Mouse (Mus musculus) retina, postnatal 7 days (tissue): ENCODE measurements at regions not wholly inside any gene's neighbourhood (a gene's known extent, or its start where the extent isn't known, plus 50 kb on each side); places are given as distances from the start of the nearest gene placed in this dataset.

Experiments
- DNase-seq: peaks from one replicate; pipeline ENCODE4 v3.0.0-alpha.2; 2012; ENCODE audit warnings: low read depth, low spot score

DNA sequence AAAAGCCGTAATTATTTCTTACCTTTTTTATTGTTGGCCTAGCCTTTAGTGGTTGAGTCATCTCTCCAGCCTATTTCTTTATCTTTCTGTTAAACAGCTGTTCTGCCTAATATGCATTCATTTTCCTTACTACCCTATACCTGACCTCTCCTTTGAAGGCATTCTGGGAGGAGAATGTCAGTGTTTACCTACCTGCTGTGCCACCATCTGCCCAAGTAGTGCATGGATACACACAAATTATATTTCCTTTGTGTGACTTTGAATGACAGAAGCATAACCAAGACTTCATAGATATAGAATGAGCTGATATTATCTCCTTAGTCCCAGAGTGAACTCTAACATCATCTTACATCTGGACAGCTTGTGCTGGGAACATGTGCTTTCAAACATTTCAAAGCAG is 293.5 kb upstream of the Tom1l1 start:
- no peak for DNase-seq

DNA sequence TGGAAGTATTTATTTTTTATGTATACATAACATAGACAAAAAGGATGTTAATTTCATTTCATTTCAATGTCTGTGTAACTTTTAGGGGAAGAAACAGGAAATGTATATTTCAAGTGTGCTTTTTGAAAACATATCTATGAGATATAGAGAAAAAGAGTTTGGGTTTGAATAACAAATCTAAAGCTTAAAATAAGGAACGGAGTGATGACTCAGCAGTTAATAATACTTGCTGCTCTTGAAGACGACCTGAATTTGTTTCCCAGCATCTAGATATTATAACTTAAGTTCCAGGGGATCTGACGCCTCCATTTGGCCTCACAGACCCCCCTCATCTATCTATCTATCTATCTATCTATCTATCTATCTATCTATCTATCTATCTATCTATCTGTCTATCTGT is 290.1 kb upstream of the Tom1l1 start:
- DNase-seq, result no peak

DNA sequence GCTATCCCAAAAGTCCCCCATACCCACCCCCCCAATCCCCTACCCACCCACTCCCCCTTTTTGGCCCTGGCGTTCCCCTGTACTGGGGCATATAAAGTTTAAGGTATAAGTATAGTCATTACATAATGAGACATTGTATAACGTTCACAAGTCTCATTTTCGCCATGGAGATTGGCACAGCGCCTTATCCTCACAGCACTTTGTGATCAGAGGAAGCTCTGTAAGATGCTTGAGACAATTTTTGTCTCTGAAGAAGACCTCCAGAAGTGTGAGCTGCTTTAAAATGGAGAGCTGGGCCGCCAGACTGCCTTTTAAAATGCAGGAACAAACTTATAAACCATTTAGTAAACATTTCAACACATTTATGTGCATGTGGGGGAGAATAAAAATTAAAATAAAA is 252.9 kb upstream of the Tom1l1 start:
- DNase-seq, result no peak

DNA sequence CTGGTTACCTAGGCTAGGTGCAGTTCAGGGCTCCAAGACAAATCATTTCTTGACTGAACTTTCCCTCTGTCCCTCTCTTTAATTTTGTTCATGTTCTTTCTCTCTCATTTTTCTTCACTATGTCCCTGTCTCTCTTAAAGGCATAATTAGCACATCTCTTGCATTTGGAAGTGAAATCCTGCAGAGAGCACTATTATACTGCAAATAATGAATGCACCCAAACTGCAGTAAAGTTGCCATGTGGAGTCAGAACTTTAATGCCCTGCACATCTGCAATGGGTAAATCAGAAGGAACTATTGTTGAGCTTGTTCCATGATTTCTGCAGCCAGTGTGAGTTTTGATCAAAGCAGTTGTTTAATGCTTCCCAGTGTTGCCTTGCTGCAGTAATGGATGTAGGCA is 237.6 kb upstream of the Tom1l1 start:
- DNase-seq, result no peak

DNA sequence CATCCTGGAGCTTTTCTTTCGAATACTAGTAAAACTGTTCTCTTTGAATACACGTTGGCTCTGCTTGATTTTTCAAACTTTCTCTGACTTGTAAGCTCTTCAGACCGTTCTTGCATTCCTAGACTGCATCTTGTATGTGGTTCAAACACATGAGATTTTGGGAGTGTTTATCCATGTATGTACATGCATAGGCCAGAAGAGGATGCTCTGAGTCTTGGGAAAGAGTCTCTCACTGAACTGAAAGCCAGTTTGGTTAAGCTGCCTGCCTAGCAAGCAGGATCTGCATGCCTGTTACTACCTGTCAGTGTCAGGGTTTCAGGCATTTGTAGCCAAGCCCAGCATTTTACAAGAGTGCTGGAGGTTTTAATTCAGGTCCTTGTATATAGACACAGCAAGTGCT is 229.6 kb upstream of the Tom1l1 start:
- DNase-seq, result no peak

DNA sequence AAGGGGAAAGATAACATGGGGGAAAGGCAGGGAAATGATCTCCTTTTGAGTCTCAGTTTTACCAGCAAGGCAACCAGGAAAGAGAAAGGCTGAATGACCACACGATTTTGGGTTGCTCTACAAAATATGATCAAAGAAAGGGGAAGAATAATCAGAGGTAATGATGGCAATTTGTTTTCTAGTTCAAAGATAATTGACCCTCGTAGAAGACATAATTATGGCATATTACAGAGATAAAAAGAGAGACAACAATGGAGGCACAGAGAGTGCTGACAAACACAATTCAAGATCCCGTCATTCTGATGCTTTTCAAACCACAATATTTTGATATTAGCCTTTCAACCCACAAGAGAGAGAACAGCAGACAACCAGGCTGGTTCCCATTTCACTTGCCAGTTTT is 206.1 kb upstream of the Tom1l1 start:
- DNase-seq, result no peak

DNA sequence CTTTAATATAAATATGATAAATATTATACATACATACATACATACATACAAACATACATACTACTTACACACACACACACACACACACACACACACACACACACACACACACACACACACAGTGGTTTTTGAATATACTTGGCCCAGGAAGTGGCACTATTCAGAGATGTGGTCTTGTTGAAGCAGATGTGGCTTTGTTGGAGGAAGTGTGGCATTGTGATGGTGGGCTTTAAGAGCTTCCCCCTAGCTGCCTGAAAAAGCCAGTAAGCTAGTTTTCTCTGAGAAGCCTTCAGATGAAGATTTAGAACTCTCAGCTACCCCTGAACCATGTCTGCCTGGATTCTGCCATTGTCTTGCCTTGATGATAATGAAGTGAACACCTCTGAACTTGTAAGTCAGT is 185.0 kb upstream of the Tom1l1 start:
- no peak for DNase-seq

DNA sequence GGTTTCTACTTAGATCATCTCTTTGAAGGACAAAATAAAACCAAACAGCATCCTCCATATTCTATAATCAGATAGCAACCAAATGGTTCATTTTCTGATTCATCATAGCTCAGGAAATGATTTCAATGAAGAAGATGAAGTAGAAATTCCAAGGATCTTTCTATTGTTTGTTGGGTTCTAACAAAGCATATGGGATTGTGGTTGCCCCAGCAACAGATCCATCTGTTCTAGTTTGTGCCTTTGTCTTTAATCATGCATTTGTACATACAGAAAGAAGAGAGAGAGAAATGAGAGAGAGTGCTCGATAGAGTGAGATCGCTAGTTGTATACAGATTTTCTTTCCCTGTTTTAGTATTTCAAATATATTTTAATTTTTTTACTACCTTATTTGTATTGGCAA is 183.5 kb upstream of the Tom1l1 start:
- DNase-seq, result no peak

DNA sequence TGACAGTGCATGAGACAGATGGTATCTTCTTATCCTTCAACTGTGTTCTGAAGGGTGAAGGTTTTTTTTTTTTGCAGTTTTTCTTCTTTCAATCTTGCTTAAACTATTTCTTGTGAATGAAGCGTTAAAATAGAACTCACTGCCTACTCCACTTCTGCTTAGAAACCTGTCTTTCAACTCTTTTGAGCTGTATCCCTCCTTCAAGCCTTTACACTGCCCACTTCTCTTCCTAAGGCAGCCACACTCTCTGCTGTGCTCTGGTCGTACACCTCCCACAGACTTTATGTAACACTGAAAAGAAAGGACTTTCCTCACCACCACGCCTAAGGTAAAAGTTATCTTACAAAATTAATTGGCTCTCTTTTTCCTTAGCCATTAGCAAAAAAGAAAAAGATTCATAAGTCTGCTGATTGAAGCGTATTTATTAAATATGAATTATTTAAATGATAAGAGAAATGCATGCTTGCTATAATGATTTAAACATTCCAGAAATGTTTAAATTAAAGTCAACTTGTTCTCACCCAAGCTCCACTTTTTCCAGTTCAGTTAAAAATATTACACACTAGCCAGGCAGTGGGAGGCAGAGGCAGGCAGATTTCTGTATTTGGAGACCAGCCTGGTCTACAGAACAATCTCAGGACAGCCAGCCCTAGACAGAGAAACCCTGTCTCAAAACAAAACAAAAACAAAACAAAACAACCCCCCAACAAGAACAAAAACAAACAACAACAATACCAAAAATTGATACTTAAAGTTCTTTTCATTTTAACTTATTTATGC is 176.0 kb upstream of the Tom1l1 start:
- DNase-seq, result no peak

DNA sequence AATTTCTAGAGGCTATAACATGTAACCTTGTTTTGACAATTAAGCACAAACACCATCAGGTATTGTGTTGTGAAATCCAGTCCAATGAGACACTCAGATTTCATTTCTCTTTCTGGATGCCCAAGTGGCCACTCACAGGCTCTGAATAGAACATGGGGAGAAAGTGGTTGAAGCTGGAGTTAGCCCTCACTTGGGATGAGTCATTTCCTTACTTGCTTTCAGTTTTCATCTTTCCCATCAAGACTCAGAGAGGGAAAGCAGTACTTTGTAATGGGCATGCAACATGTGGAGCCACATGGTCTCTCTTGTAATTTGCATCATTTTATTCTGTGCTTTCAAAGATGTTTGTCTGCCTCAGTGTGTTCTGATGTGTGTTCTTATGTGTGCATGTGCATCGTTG is 167.6 kb upstream of the Tom1l1 start:
- no peak for DNase-seq

DNA sequence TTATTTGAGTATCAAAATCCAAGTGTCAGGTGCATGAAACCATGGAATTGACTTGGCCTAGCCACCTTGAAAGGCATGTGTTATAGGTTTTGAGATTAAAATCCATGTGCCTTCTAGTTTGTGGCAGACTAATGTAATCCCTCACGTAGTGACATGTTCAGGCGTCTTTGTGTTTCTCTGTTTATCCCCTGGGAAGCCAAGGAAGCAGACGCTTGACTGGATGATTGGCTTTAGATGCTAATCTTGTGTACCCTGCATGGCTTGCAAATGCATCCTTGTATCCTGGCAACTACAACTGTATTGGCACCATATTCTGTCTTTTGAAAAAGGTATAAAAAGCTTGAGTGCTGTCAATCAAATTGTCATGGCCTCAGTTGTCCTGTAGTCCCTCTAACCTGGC is 167.2 kb upstream of the Tom1l1 start:
- no peak for DNase-seq

DNA sequence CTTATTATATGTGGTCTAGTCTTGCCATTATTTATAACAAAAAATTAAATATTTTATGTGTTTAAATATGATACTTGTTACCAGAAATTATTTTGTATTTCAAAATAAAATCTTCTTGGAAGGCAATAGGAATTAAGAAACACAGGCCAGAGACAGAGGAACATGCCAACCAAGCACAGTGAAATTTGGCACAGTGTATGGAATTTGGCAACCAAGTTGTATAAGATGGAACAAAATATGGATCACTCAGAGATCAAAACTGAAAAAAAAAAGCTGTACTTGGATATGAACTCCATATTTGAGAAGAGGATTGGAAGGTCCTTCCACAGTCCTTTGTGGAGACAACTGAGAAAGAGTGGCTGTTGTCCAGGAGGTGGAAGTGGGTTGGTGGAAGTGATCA is 163.1 kb upstream of the Tom1l1 start:
- no peak for DNase-seq

DNA sequence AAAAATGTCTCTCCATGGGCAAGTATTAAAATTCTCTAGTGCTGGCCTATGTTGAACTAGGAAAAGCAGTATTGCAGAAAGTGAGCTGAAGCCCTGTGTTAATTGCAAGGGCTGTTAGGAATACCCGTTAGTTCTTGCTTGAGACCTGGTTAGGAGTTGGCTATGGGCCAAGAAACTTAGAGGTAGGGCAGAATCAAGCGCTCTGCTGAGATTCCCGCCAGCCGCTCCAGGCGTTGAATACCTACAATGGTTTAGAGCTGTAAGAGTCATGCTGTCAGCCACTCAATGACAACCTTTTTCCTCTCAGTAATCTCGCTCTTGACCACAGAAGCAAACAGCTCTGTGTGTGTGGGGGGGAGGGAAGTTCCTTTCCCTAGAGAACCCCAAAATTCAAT is 156.8 kb upstream of the Tom1l1 start:
- no peak for DNase-seq

DNA sequence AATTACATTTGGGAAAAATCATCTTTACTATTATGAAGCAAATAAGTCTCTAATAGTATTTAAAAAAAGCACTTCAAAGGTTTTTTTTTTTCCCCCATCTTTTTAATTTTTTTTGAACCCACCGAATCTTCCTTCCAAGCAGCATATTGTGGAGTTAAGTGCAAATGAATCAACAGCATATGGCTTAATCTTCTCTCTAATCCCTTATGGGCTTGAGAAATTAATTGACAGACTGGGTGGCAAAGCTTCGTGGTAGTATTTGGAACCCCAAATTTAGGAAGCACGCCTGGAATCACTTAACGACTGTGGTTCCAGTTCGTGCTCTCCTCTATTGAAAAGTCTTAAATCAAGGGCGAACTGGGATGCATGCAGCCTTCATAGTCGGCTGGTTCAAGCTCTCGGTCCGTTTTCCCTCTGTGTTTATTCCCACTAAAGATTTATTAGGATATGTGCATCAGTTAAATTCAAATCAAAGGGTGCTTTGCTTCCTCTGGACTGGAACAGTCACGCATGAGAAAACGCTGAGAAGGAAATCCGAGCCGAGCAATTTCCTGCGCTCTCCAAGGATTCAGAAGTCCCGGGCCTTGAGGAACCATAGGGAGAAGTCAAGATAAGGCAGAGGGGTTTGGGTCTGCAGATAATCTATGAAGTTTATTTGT is 156.2 kb upstream of the Tom1l1 start:
- DNase-seq, result no peak

DNA sequence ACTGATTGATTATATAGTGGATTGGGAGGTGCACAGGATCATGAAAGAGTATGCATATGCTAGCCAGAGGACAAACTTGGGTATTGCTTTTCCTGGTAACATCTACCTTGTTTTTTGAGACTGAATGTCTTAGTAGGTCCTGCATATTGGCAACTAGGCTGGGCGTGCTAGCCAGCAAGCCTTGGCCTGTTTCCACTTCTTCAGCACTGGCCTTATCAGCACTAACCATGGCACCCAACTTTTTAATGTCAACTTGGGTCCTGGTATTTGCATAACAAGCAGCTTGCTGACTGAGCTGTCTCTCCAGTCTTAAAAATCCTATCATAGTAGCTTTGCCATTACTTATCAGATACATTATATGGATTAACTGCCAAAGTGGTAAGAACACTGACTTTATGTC is 150.0 kb upstream of the Tom1l1 start:
- no peak for DNase-seq

DNA sequence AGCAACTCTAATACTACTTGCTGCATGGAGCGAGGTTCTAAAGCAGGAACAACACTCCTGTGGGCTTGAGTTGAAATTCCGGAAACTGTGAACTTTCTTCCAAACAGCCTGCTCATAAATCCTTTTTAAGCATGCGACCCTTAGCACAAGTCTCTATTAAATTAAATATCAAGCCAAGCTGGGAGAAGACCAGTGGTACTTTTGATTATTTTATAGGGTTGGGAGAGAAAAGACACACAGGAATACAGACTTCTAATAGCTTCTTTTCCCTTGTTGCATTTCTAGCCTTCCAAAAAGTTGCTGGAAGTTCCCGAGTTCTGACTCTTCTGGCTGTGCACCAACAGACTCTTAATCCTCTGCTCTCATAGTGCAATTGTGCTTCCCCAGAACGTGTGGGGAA is 136.6 kb upstream of the Tom1l1 start:
- DNase-seq, result no peak

DNA sequence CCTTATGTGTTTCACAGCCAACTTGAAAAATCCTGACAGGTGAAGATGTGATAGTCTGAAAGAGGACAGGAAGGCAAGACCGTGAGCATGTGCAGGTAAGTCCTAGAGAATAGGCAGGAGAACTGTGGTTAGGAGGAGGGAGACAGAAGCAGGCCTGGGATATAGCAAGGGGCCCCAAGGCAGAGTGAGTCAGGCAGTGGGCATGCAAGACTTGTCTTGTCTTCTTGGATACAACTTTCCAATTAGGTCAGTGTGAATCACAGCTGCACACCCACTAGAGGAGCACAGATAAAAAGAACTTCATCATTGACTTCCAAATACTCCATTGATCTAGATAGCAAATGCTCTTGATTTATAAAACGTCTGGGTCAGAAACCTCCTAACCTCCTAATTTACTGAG is 128.6 kb upstream of the Tom1l1 start:
- DNase-seq, result no peak

DNA sequence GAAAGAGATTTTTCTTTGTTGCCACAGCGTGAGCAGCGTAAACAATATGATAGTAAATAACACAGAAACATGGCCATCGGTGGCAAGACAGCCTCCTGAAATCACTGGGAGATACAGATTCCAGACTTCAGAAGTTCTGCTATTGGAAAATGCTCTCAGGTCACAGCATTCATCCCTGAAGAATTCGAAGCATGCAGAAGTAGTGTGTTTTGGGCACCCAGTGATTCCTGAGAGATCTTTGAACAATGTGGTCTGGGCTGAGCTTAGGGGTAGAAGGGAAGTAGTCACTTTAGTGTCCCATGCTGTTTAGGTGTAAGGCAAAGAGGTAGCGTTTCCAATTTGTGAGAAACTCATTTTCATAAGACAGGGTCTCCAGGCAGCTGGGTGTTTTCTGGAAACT is 126.3 kb upstream of the Tom1l1 start:
- DNase-seq, result no peak

DNA sequence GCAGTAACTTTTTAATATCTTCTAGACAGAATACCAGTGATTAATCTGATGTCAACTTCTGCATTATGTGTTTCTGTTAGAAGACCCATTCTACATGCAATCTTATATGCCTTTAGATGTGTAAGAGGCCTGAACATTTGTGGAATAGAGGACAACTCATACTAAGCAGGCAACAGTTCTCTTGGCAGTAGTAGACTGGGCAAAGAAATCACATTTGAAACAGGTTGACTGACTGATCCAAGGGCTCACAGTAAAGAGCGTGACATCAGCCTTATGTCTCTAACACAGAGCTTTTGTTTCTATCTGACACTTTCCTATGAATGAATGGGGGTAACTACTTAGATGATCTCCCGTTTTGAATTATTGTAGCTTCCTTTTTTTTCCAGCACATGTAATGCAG is 124.8 kb upstream of the Tom1l1 start:
- no peak for DNase-seq

DNA sequence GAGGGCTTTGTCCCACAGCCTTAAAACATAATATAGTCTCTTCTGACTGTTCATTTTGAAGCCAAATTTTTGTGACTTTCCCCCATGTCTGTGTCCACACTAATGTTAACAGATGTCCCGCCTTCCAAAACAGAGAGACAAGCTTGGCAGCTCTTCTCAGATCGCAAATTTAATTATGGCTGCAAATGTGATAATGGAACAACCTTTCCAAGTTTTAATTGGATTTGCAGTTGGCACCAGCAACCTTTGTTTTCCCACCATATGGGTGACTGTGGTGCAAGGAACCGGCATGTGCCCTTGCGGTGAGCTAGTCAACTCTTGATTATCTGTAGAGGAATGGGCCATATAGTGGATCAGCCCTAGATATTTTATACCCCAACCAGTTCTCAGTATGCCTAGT is 124.4 kb upstream of the Tom1l1 start:
- no peak for DNase-seq

DNA sequence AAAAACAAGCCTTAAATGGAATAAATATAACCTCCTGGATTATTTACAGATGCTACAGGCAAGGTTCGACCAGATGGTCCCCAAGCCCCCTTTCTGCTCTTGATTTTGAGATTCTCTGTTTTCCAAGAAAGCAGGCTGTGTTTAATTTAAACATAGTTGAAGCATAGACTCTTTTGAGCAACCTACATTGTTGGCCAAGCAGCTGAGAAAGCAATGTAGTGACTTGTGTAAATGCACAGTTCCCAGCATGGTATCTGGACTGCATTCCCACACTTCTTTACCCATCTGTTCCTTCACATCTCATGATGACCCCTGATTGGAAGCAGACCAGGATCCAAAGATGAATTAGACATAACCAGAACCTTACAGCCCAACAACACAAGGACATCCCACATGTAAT is 120.3 kb upstream of the Tom1l1 start:
- no peak for DNase-seq

DNA sequence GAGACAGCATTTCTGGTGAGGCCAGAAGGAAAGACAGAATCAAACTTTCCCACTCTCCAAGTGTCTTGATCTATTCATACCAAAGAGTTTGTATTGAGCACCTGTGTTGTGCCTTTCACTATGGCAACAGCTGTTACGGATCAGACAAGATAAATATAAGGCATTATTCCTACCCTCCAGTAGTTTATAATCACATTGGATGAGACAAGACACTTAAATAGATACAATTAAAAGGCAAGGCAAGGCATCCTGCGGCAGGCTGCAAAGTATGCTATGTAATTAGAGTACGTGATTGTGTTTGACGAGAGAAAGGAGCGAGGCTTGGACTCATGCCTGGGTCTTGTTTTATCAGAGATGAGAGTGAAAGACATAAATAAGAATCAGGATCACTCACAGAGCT is 119.2 kb upstream of the Tom1l1 start:
- DNase-seq, result no peak

DNA sequence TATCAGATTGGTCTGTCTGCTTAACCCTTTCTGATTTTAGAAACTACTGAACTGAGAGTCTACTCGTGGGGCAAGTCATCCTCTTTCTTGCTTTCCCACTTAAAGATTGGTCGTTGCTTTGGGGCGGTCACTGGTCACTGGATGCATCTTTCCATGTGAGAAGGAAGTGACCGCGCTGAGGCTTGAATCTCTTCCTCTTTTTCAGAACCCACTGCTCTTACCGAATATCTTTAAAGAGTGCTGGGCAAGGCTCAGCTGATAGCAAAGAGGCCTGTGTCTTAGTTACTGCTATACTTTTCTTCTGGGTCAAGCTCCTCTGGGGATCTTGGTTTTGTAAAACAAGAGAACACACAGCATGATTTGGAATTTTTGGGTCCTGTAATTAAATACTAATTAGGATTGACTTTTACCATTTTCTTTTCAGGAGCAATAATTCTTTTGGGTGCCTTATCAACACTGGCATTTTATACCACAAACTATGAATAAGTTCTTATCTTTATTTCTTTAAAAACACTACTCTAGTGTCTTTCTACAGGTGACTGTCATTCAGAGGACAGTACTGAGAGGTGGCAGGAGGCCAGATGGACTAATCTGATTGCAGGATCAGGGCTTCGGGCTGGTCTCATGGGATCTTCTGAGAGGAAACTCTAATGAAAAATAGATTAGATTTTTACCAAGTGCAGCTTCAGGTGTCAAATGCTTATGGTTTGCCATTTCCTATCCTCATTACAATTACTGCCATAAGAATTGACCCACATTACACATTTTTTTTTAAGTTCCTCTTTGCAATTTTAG is 114.6 kb upstream of the Tom1l1 start:
- DNase-seq, result no peak
